Mouse (Mus musculus): ENCODE measurements around the gene Lrig2.

The Lrig2 gene

GRCm38 (mm10) chr3:104510771-104511429 is 818 bp downstream of the Lrig2 start:
- no peak for DNase-seq (ENCODE audit: low spot score)

GRCm38 (mm10) chr3:104501648-104502047 is 10.1 kb downstream of the Lrig2 start:
- DNase-seq (ENCODE audit: low spot score) = no peak

DNA sequence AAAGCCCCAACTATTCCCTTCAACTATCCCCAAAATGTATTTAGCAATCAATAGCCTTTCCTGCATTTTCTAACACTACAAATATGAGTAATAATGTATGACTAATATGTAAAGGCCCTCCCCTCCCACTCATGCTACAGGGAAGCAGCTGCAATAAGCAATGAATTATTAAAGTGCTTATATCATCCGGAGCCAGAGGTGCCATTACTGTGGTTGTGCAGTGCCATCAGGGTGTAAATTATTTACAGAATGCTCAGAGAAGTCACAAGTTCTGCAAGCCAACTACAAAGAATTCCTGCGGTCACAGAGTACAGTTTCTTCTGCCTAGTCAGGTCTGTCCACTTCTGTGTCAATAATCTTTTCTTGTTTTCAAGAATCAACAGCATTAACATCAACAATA is 10.8 kb downstream of the Lrig2 start:
- no peak for DNase-seq (ENCODE audit: low spot score)

DNA sequence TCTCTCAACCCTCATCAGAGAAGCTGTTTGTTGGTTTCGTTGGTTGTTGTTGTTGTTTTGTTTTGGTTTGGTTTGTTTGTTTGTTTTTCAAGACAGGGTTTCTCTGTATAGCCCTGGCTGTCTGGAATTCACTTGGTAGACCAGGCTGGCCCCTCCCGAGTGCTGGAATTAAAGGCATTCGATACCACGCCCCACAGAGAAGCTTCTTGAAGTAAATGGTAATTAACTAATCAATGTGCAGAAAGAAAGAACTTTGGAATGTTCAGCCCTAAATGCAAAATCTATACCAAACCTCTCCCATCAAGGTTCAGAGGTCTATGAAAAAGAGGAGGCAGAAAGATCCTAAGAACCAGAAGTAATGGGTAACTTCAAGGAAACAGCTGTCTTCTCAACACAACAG is 15.5 kb downstream of the Lrig2 start:
- DNase-seq (ENCODE audit: low spot score) = no peak

GRCm38 (mm10) chr3:104480946-104481719 is 30.6 kb downstream of the Lrig2 start:
- DNase-seq (ENCODE audit: low spot score) = no peak

DNA sequence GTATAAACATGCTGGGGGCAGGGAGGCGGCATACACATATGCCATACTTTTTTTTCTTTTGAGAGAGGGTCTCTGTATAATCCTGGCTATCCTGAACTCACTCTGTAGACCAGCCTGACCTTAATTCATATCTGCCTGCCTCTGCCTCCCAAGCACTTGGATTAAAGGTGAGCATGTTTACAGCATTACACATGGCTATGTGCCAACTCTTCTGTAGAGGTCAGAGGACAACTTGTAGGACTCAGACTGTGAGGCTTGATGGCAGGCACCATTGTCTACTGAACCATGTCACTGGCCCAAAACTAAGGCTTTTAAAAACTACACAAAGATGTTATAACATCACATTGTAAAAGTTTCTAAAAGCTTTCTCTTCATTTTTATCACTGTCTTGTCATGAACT is 33.7 kb downstream of the Lrig2 start:
- DNase-seq (ENCODE audit: low spot score) = no peak

- no peak for DNase-seq (ENCODE audit: low spot score)
These were observed 42.3 kb downstream of the Lrig2 start for GRCm38 (mm10) chr3:104469421-104469820.

- DNase-seq (ENCODE audit: low spot score) = no peak
These were observed 50.5 kb downstream of the Lrig2 start for GRCm38 (mm10) chr3:104461226-104461625.

GRCm38 (mm10) chr3:104458588-104458987 is 53.1 kb downstream of the Lrig2 start:
- DNase-seq (ENCODE audit: low spot score) = no peak

DNA sequence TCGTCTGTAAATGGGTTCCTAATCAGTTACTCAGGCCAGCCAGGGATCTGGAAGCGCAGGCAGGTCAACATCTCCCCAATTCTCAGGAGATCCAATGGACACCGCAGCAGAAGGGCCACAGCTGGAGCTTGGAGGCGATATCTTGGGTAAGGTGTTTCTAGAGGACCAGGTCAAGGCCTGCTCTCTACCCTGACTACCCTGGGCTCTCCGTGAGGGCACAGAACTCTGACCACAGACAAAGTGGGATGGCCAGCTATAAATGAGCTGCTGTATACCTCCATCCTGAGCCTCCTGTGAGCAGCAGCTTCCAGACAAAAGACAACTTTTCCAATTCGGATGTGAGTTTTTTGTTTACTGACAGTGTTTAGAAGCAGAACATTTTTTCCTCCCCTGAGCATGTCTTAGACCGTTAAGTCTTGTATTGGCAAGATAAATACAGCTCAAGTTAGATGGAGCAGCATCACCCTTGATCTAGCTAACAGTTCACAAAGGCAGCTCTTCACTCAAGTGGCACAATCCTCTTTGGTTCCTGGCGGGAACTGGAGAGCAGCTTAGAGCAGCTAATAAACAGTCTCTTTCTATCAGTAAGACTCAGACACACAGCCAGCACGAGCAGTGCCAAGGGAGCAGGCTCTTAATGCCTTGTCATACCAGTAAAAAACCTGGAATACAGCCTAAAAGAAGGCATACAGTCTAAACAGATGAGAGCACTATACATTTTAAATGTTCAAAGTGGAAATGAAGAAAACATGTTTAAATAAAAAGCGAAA is 56.0 kb downstream of the Lrig2 start:
- no peak for DNase-seq (ENCODE audit: low spot score)

DNA sequence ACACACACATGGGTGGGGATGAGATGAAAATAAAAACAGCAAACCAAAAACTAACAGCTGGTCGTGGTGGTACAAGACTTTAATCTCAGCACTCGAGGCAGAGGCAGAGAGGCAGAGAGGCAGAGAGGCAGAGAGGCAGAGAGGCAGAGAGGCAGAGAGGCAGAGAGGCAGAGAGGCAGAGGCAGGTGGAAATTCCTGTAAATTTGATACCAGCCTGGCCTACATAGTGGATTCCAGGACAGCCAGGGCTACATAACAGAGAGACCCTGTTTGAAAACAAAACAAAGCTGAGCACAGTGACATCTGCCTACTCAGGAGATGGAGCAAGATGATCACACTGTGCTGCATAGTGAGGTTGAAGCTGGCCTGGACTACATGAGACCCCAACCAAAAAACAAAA is 64.5 kb downstream of the Lrig2 start:
- no peak for DNase-seq (ENCODE audit: low spot score)

DNA sequence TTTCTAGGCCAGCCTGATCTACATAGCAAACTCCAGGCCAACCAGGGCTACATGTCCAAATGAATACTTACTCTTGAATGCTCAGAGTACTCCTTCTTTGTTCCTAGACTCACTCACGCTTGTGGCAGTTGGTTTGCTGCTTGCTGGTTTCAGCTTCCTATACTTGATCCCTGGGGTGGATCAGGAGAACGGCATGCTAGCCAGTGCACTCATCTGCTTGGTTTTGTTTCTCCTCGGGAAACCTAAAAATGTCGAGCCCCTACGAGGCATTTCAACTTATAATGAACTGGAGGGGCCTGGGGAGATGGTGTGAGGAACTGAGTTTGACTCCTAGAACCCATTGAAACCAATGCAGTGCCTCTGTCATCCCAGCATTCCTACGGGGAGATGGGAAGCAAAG is 65.0 kb downstream of the Lrig2 start:
- no peak for DNase-seq (ENCODE audit: low spot score)

DNA sequence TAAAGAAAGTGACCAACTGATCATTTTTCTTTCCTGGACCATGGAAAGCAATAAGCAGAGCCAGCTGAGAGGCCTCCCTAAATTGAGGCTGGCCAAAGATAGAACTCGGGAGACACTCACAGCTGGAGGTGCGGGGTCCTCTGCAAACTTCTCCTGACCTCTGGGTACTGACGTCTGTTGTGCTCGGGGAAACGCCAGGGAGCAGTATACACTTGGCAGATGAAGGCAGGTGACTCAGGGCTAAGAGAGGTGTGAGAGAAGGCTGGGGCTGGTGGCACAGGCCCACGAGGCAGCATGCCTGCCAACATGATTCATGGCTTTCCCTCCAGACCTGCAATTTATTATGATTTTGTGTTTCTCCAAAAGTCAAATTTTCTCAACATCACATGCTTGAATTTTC is 66.1 kb downstream of the Lrig2 start:
- no peak for DNase-seq (ENCODE audit: low spot score)

DNA sequence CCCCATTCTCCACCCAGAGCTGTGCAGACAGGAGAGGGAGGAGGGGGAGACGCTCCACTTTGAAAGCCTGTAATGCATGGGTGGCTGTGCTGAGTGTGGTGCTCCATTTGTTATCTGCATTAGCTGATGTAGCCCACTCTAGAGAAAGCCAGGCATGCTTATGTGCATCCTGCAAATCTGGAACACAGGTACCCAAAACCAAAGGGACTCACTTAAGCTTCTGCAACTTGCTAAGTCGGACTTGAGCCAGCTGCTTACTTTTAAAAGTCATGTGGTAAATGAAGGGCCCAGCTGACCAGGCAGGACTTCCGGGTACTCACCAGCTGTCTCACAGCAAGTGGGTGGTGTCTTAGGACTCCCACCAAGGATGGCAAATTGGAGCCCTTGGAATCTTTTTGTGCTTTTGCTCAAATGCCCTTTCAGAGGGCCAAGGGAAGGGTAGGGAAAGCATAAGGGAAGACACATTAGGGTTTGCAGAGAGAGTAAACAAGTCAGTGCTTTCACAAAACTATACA is 66.7 kb downstream of the Lrig2 start:
- no peak for DNase-seq (ENCODE audit: low spot score)

DNA sequence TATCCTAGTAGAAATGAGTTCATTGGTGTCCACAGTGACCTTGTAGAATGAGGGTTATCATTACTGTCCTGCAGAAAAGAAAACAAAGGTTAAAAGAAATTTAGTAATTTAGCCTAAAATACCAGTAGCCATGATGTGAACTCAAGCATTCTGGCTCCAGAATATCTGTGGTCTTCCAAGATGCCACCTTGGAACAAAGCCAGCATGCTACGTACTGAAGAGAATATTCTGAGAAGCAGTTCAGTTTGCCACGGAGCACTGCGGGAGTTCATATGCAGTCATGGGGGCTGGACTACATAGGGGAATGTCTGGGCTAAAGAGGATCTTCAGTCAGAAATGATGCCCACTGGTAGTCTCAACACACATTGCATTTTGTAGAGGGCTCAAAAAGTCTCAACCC is 67.6 kb downstream of the Lrig2 start:
- no peak for DNase-seq (ENCODE audit: low spot score)

DNA sequence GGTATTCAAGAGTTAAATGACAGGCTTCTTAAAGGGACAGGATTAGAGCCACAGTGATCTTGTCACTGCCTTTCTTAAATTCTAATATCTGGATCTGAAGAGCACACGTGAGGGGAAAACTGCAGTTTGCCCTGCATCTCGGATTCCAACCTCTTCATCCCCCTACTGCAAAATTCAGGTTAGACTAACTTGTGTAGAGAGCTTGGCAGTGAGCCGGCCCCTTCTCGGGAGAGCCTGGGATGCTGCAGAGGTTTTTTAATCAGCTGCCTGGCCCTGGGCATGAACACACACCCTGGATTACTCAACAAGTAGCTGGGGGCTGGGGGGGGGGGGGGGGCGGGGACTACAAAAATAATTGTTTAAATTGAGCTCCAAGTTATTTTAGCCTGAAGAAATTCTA is 69.4 kb downstream of the Lrig2 start:
- no peak for DNase-seq (ENCODE audit: low spot score)

DNA sequence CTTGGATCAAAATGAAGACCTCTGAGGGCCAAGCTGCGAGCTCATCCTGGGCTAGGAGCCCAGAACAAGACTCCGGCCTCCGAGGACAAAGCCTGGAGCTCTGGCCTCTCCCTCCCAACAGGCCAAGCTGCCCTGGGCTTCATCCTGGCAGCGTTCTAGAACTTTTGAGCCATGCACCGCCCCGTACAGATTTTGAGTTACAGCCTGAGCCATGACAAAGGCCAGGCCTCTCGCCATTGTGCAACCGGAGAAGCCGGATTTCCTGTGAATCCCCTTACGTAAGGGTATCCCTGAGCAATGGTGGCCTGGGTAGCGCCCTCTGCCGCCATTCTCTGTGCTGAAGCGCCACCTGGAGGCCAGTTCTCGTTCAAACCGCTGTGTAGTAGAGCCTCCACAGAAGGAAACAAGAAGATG is 69.8 kb downstream of the Lrig2 start:
- DNase-seq (ENCODE audit: low spot score) = peak; percentile 93

DNA sequence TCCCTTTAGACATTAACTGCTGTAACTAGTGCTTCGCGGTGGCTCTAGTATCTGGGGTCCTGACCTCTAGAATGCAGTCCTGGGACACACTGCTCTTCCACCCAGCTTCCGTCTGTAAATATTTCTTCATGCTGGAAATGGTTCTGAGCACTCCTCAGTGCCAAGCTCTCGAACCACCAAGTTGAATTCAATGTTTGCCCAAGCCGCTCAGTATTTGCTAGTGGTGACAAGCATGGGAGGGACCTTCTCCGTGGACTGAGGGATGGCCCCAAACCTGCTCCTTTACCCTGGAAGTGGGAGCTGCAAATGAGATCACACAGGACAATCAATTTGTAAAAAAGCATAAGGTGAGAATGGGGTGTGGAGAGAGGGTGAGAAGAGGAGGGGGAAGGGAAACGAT is 70.3 kb downstream of the Lrig2 start:
- DNase-seq (ENCODE audit: low spot score) = no peak

- DNase-seq (ENCODE audit: low spot score) = no peak
These were observed 72.9 kb downstream of the Lrig2 start for GRCm38 (mm10) chr3:104438777-104439176.

DNA sequence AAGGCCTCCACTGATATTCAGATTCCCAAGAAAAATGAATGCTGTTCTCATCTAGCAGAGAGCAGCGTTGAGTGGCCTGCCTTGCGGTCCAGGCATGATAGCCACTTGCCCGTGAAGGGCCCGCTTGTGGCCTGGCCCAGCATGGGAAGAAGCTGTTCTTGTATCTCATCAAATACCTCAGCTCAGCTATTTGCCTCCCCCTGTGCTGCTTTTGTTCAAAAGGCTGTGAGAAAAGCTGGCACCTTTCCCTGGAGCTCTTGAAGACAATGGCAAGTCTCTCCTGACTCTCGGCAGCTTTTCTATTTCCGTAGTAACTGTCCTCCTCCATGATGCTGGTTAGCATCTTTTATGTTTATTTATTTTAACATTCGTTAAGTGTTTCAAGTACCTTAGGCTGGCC is 74.1 kb downstream of the Lrig2 start:
- DNase-seq (ENCODE audit: low spot score) = no peak

DNA sequence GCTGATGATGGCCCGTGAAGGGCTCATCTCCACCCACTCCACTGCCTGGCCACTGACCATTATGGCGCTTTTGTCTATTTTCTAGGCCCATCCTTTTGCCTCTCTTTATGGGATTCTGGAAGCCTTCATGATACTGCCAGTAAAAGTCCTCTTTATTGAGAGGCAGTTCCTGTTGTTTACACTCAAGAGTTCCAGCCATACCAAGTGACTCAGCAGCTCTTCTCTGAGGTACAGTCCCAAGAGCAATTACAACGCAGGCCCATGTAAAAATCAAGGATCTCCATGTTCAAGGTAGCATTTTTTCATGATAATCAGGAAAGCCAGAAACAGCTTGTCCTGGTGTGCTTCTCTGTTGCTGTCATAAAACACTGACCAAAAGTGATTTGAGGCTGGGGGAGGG is 75.8 kb downstream of the Lrig2 start:
- no peak for DNase-seq (ENCODE audit: low spot score)

GRCm38 (mm10) chr3:104434246-104434696 is 77.4 kb downstream of the Lrig2 start:
- DNase-seq (ENCODE audit: low spot score) = no peak

DNA sequence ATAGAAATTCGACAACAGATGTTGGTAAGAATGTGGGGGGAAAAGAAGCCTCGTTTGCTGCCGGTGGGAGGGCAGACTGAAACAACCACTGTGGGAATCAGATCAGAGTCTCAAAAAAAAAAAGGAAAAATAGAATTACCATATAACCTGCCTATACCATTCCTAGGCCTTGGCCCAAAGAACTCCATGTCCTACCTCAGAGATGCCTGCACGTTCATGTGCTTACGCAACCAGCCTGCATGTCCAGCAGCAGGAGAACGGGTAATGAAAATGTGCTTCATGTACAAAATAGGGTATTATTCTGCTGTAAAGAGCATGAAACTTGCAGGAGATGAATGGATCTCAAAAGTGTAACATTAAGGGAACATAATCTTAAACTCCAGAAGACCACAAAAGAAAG is 79.1 kb downstream of the Lrig2 start:
- DNase-seq (ENCODE audit: low spot score) = no peak
